Mouse (Mus musculus) forebrain, embryonic 11.5 days (tissue): Measurements from ENCODE around the gene Smad6. TPM values are rescaled to one million over a fixed set of nuclear protein-coding genes. Genes with fewer than 3 reads are reported as not detected.

Experiments
- ATAC-seq: fragments of 200-750 bp; cut with Nextera tagmentation; replicated peaks from 2 replicates; pipeline ENCODE4 v1.8.0; 2017; ENCODE audit warnings: moderate TSS enrichment; ENCODE audit not compliant: low FRiP score
- DNase-seq: peaks from one replicate; pipeline ENCODE4 v3.0.0-alpha.2; 2017; ENCODE audit warnings: low spot score
- H3K27ac ChIP-seq: fragments of 300-500 bp; sonication (generic); 2 replicates; pipeline ENCODE4 v1.5.1; 2014; ENCODE audit warnings: low read depth, low read length
- H3K27me3 ChIP-seq: fragments of 300-500 bp; sonication (generic); 2 replicates; pipeline ENCODE4 v1.6.1; 2014; ENCODE audit warnings: mild to moderate bottlenecking, low read length, mixed read lengths; ENCODE audit not compliant: control insufficient read depth, insufficient read depth
- H3K36me3 ChIP-seq: fragments of 300-500 bp; sonication (generic); 2 replicates; pipeline ENCODE4 v1.6.1; 2014; ENCODE audit warnings: mild to moderate bottlenecking, low read length, moderate library complexity, mixed read lengths; ENCODE audit not compliant: control insufficient read depth, insufficient read depth
- H3K4me1 ChIP-seq: fragments of 300-500 bp; sonication (generic); replicated peaks from 2 replicates; pipeline ENCODE4 v1.6.1; 2014; ENCODE audit warnings: low read length, mixed read lengths; ENCODE audit not compliant: control insufficient read depth, insufficient read depth
- H3K4me2 ChIP-seq: fragments of 300-500 bp; sonication (generic); 2 replicates; pipeline ENCODE4 v1.6.1; 2014; ENCODE audit warnings: low read depth, mild to moderate bottlenecking, low read length, moderate library complexity, mixed read lengths; ENCODE audit not compliant: severe bottlenecking
- H3K4me3 ChIP-seq: fragments of 300-500 bp; sonication (generic); 2 replicates; pipeline ENCODE4 v1.5.1; 2014; ENCODE audit warnings: low read depth, low read length
- H3K9ac ChIP-seq: fragments of 300-500 bp; sonication (generic); 2 replicates; pipeline ENCODE4 v1.6.1; 2014; ENCODE audit warnings: low read length
- H3K9me3 ChIP-seq: fragments of 300-500 bp; sonication (generic); 2 replicates; pipeline ENCODE4 v1.6.1; 2016; ENCODE audit warnings: low read length, mixed read lengths; ENCODE audit not compliant: control insufficient read depth
- WGBS: fragments of 180-500 bp; shearing (Covaris S2); extraction: QIAGEN DNeasy Blood & Tissue Kit; methylation state at CpG from one replicate; pipeline ENCODE4 v1.1.7; 2014; 5-methylcytosine and 5-hydroxymethylcytosine counted together
- polyA plus RNA-seq: library from polyadenylated mRNA; unstranded; fragments of >200 nt; fragmentation: Nextera tagmentation; extraction: Ambion mirVana; gene quantifications from 2 replicates; pipeline ENCODE4 v1.2.1, GENCODE M21; 2014

Gene Smad6
- polyA plus RNA-seq, 1 experiment from 2014 or later, result 6.5 TPM

DNA sequence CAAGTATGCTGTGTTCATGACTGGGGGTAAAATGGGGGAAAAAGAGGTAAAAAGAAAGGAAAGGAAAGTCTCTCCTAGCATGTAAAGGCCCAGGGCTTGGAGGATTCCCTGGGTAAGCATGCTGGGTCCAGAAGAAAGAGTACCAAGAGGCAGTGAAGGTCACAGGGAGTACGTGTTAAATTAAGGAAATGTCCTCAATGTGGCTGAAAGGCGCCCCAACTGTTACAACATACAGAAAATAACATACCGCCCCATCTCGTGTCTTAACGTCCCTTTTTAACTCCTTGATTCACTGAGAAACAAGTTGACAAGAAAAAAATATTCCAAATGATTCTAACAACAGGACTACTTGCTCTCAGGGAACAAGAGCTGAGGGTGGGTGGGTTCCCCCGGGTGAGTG lies 36.7 kb downstream of the Smad6 start:
- DNase-seq (no peak), ATAC-seq (no peak)
- peaks cover 14% of the 10 kb centered on the region for H3K4me1 ChIP-seq
- 81% methylated on average over 6 of the region's 6 CpGs for WGBS
- H3K9me3 ChIP-seq, result no peaks in the 10 kb centered on the region
- no peak overlapping the region for H3K4me2 ChIP-seq
- H3K4me3 ChIP-seq, result no peak overlapping the region
- no peaks in the 10 kb centered on the region for H3K36me3 ChIP-seq
- no peak overlapping the region for H3K9ac ChIP-seq
- H3K27me3 ChIP-seq, result no peaks in the 10 kb centered on the region
- H3K27ac ChIP-seq, result no peak overlapping the region

DNA sequence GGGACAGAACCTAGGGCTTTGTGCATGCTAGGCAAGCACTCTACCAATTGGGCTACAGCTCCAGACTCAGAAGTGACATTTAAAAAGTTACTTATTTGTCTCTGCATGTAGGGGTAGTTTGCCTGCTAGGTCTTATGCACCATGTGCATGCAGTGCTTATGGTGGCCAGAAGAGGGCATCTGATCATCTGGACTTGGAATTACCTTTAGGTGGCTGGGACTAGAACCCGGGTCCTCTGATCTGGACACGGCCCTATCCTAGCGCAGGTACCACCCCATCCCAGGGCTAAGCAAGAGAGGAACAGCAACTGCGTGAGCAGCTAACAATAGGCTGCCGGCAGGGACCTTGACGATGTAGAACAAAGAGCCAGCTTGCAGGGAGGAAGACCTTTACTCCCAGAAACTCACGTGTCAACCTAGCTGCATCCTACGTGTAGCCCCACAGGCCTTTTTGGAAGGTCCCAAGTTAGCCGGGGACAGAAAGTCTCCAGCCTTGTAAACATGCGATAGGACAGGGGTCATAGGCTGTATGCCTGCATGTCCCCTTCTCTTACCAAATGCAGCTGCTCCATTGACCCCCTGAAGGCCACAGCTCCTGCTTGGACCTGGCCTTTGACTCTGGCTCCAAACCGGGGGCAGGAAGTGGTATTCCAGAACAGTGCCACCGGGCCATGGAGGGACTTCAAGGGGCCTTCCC lies 38.8 kb downstream of the Smad6 start:
- peaks cover 20% of the 10 kb centered on the region for H3K4me1 ChIP-seq
- no peak overlapping the region for H3K9ac ChIP-seq
- H3K4me3 ChIP-seq, result no peak overlapping the region
- H3K27me3 ChIP-seq, result no peaks in the 10 kb centered on the region
- H3K9me3 ChIP-seq, result no peaks in the 10 kb centered on the region
- H3K36me3 ChIP-seq, result no peaks in the 10 kb centered on the region
- no peak for DNase-seq
- no peak for ATAC-seq
- no peak overlapping the region for H3K4me2 ChIP-seq
- no peak overlapping the region for H3K27ac ChIP-seq
- 80% methylated on average over 12 of the region's 12 CpGs for WGBS

DNA sequence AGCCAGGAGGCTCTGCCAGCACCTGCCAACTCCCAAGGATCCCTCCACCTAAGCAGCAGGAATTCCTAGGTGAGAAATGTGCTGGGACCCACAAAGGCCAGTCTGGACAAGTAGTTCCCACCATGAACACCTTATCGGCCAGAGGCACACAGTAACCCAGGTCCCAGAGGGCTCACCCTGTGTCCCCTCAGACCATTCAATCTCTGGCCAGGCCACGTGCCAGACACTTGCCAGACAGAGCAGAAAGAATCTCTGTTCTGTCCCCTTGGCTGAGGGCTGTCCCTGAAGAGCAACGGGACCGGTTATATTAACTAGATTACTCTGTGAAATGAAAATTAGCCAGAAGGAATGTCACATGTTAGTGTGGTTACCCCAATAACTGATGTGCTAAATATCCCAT lies 39.9 kb downstream of the Smad6 start:
- H3K9ac ChIP-seq, result no peak overlapping the region
- H3K9me3 ChIP-seq, result no peaks in the 10 kb centered on the region
- no peak overlapping the region for H3K4me3 ChIP-seq
- DNase-seq, result no peak
- H3K27me3 ChIP-seq, result no peaks in the 10 kb centered on the region
- H3K4me2 ChIP-seq, result no peak overlapping the region
- no peak overlapping the region for H3K27ac ChIP-seq
- WGBS, result 89% methylated on average over 4 of the region's 4 CpGs
- H3K4me1 ChIP-seq, result peaks cover 20% of the 10 kb centered on the region
- no peaks in the 10 kb centered on the region for H3K36me3 ChIP-seq
- no peak for ATAC-seq

DNA sequence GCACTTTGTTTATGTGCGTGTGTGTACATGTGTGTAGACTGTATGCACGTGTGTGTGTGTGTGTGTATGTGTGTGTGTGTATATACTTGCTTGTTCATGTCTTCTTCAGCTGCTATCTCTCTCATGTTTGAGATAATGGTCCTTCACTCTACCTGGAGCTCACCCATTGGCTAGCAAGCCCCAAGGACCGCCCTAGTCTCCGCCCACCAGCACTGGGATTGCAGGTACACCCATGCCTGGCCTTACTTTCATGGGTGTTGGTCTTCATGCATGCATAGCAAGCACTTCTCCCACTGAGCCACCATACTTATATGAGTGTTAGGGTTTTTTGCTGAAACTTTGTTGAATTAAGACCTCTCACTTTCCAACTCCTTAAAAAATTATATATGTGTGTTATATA lies 40.5 kb downstream of the Smad6 start:
- H3K4me3 ChIP-seq, result no peak overlapping the region
- H3K4me1 ChIP-seq, result peaks cover 22% of the 10 kb centered on the region
- no peaks in the 10 kb centered on the region for H3K9me3 ChIP-seq
- no peak overlapping the region for H3K9ac ChIP-seq
- H3K36me3 ChIP-seq, result no peaks in the 10 kb centered on the region
- H3K27me3 ChIP-seq, result no peaks in the 10 kb centered on the region
- DNase-seq (no peak), ATAC-seq (no peak)
- no peak overlapping the region for H3K4me2 ChIP-seq
- 76% methylated on average over 4 of the region's 4 CpGs for WGBS
- no peak overlapping the region for H3K27ac ChIP-seq

DNA sequence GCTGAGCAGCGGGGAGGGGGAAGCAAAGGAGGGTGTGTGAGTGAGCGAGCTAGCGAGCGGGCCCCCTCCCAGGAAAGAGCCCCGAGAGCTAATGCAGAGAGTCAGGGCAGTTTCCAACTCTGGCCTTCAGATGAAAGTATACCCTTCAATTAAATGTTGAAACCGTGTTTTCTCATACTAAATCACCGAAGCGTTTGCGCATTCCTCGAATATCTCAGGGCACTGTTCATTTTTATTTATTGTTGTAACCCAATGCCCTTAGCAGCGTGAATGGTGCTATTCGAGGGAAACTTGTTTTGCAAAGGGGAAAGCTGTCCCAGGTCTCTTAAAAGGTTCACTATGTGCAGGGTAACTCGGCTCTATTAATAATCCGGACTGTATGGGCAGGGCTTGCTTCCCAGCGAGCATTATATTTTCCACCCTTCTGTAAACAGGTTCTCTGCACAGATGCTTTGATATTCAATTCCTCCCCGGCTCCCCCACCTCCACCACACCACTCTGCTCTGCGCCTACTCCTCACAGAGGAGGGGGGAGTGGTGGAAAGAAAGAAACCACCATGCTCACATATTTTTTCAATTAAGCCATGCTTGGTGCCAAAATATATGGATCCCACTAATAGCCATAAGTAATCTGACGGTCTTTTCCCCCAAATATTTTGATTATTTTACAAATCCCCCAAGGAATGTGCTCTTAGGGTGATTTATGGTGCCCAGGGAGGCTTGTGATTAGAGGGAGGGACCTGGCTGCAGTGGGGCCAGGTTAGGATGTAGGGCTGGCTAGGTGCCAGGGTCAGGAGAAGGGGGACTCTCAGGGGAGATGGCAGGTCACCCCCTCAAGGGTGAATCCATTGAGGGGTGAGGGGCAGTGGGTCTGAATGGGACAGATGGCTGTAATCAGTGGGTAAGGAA lies 41.4 kb downstream of the Smad6 start:
- DNase-seq, result no peak
- WGBS, result 4% methylated on average over 18 of the region's 18 CpGs
- H3K9me3 ChIP-seq, result no peaks in the 10 kb centered on the region
- H3K4me1 ChIP-seq, result peaks cover 30% of the 10 kb centered on the region
- H3K9ac ChIP-seq, result peak overlapping the region; percentile 35
- peak overlapping the region; percentile 66 for H3K27ac ChIP-seq
- H3K36me3 ChIP-seq, result no peaks in the 10 kb centered on the region
- peak overlapping the region; percentile 21; the same call in 1 of the 2 replicates for H3K4me2 ChIP-seq
- no peak overlapping the region for H3K4me3 ChIP-seq
- no peak for ATAC-seq
- no peaks in the 10 kb centered on the region for H3K27me3 ChIP-seq

DNA sequence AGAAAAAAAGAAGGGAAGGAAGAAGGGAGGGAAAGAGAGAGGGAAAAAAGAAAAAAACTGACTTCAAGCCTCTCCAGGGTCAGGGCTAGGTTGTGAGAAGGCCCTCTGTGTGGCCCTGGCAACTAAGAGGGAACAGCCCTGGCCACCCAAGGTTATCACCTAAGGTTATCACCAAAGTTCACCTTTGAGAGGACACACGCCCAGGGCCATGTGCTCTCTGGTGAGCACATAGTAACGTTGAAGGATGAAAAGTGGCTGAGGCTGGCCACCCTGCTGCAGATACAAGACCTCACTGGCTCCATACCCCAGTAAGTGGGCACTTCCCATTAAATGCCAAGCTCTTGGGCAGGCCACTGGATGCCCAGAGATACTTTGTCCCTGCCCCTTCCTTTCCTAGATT lies 42.6 kb downstream of the Smad6 start:
- H3K4me1 ChIP-seq, result peaks cover 37% of the 10 kb centered on the region
- no peak overlapping the region for H3K4me2 ChIP-seq
- H3K27ac ChIP-seq, result peak overlapping the region; percentile 66; the same call in 1 of the 2 replicates
- WGBS, result 72% methylated on average over 2 of the region's 2 CpGs
- no peak for ATAC-seq
- no peaks in the 10 kb centered on the region for H3K9me3 ChIP-seq
- no peaks in the 10 kb centered on the region for H3K36me3 ChIP-seq
- H3K4me3 ChIP-seq, result no peak overlapping the region
- H3K9ac ChIP-seq, result no peak overlapping the region
- no peak for DNase-seq
- no peaks in the 10 kb centered on the region for H3K27me3 ChIP-seq

DNA sequence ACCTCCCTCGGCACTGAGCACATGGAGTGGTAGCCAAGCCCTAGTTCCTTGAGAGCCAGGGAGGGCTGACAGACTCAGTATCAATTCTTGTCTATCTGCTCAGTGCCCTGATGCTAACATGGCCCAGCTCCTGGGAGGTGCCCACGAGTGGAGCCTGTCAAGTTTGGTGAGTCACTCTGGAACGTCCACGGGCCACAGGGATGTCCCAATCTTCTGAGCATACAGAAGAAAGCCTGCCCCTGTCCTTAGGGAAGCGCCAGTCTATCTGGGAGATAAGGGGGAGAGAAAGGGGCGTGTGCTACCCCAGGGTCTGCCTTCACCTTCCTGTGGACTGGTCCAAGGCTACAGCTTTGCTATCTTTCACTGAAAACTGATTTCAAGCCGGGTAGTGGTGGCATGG lies 43.2 kb downstream of the Smad6 start:
- Histone ChIP-seq H3K27me3 (no peaks in the 10 kb centered on the region), H3K36me3 (no peaks in the 10 kb centered on the region), H3K4me2 (no peak overlapping the region), H3K4me3 (no peak overlapping the region), H3K4me1 (peaks cover 40% of the 10 kb centered on the region), H3K9me3 (no peaks in the 10 kb centered on the region), H3K27ac (no peak overlapping the region), H3K9ac (no peak overlapping the region)
- ATAC-seq (no peak), DNase-seq (no peak)
- 80% methylated on average over 7 of the region's 7 CpGs for WGBS

DNA sequence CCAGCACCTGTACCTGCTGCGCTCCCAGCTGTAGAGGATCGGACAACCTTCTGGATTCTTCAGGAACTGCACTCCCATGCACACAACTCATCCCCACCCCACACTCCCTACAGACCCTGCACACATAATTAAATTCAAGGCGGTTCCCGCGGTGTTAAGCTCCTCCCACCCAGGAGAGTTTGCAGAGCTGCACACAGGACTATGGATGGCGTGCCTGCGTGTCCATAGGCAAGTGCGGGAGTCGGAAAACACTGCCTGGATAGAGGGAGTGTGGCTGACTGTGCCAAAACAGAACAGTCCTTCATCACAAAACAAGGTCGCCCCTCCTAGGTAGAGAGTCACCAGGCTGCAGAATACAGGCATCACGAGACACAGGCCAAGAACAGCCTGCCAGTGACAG lies 45.9 kb downstream of the Smad6 start:
- ATAC-seq, result peak; percentile 67
- WGBS, result 19% methylated on average over 11 of the region's 11 CpGs

More for the DNA sequence above, 45.9 kb downstream of the Smad6 start:
- peaks cover 45% of the 10 kb centered on the region for H3K4me1 ChIP-seq
- H3K27me3 ChIP-seq, result no peaks in the 10 kb centered on the region
- no peaks in the 10 kb centered on the region for H3K9me3 ChIP-seq
- H3K4me3 ChIP-seq, result no peak overlapping the region
- no peak overlapping the region; the same call in 1 of the 2 replicates for H3K9ac ChIP-seq
- no peaks in the 10 kb centered on the region for H3K36me3 ChIP-seq
- peak overlapping the region; percentile 22; the same call in 1 of the 2 replicates for H3K4me2 ChIP-seq
- H3K27ac ChIP-seq, result peak overlapping the region; percentile 31
- no peak for DNase-seq
